Mouse (Mus musculus) lung, embryonic 16.5 days (tissue): Measurements from ENCODE around the gene Prr14l. TPM values are rescaled to one million over a fixed set of nuclear protein-coding genes. Genes with fewer than 3 reads are reported as not detected.
"Not testable (repeated sequence)": the region's sequence is repeated elsewhere in the genome, so short reads cannot be mapped to it uniquely, and the experiment has no call there.

Experiments
- ATAC-seq: fragments of 200-750 bp; cut with Nextera tagmentation; 2 replicates; pipeline ENCODE4 v1.8.0; 2017; ENCODE audit warnings: low read depth, mild to moderate bottlenecking, moderate library complexity
- H3K27ac ChIP-seq: fragments of 300-500 bp; sonication (generic); 2 replicates; pipeline ENCODE4 v1.5.1; 2014; ENCODE audit warnings: mild to moderate bottlenecking, control low read depth, low read length
- H3K27me3 ChIP-seq: fragments of 300-500 bp; sonication (generic); 2 replicates; pipeline ENCODE4 v1.6.1; 2014; ENCODE audit warnings: low read depth, low read length, mixed read lengths; ENCODE audit not compliant: control insufficient read depth, insufficient read depth
- H3K36me3 ChIP-seq: fragments of 300-500 bp; sonication (generic); 2 replicates; pipeline ENCODE4 v1.6.1; 2014; ENCODE audit warnings: low read length; ENCODE audit not compliant: control insufficient read depth, insufficient read depth
- H3K4me1 ChIP-seq: fragments of 300-500 bp; sonication (generic); replicated peaks from 2 replicates; pipeline ENCODE4 v1.6.1; 2014; ENCODE audit warnings: low read length, mixed read lengths; ENCODE audit not compliant: control insufficient read depth, insufficient read depth
- H3K4me2 ChIP-seq: fragments of 300-500 bp; sonication (generic); 2 replicates; pipeline ENCODE4 v1.6.1; 2014; ENCODE audit warnings: low read depth, low read length, control low read depth
- H3K4me3 ChIP-seq: fragments of 300-500 bp; sonication (generic); 2 replicates; pipeline ENCODE4 v1.5.1; 2014; ENCODE audit warnings: mild to moderate bottlenecking, low read length, control low read depth
- H3K9ac ChIP-seq: fragments of 300-500 bp; sonication (generic); 2 replicates; pipeline ENCODE4 v1.6.1; 2014; ENCODE audit warnings: low read length, control low read depth
- H3K9me3 ChIP-seq: fragments of 300-500 bp; sonication (generic); 2 replicates; pipeline ENCODE4 v1.6.1; 2016; ENCODE audit warnings: low read length; ENCODE audit not compliant: control insufficient read depth
- WGBS: fragments of 180-500 bp; shearing (Covaris S2); extraction: QIAGEN DNeasy Blood & Tissue Kit; methylation state at CpG from one replicate; pipeline ENCODE4 v1.1.7; 2014; 5-methylcytosine and 5-hydroxymethylcytosine counted together
- polyA plus RNA-seq: library from polyadenylated mRNA; unstranded; fragments of >200 nt; fragmentation: Nextera tagmentation; extraction: Ambion mirVana; gene quantifications from 2 replicates; pipeline ENCODE4 v1.2.1, GENCODE M21; 2015

Prr14l gene
- polyA plus RNA-seq, 1 experiment from 2014 or later, result 9.7 TPM

GRCm38 (mm10) chr5:32827009-32827408 is 27.0 kb downstream of the Prr14l start, which contains the start of gene Gm20671:
TSS of gene Gm20671 (minus strand) at chr5:32827109.
- 82% methylated on average over 7 of the region's 7 CpGs for WGBS
- H3K9me3 ChIP-seq, result no peaks in the 10 kb centered on the region

GRCm38 (mm10) chr5:32820471-32820870 is 33.6 kb downstream of the Prr14l start:
- no peak for ATAC-seq
- peaks cover 29% of the 10 kb centered on the region for H3K36me3 ChIP-seq
- no peaks in the 10 kb centered on the region for H3K4me1 ChIP-seq
- no peak overlapping the region for H3K9ac ChIP-seq
- no peaks in the 10 kb centered on the region for H3K27me3 ChIP-seq
- no peak overlapping the region for H3K27ac ChIP-seq
- H3K4me3 ChIP-seq, result no peak overlapping the region
- 94% methylated on average over 8 of the region's 8 CpGs for WGBS
- no peak overlapping the region for H3K4me2 ChIP-seq
- no peaks in the 10 kb centered on the region for H3K9me3 ChIP-seq

More at GRCm38 (mm10) chr5:32827009-32827408, 27.0 kb downstream of the Prr14l start, which contains the start of gene Gm20671:
- no peak within 1 kb of the TSS for H3K27ac ChIP-seq
- ATAC-seq, result no peak
- no peak within 1 kb of the TSS for H3K9ac ChIP-seq
- H3K4me2 ChIP-seq, result no peak within 1 kb of the TSS
- no peaks in the 10 kb centered on the region for H3K4me1 ChIP-seq
- H3K36me3 ChIP-seq, result peaks cover 31% of the 10 kb centered on the region
- no peak within 1 kb of the TSS for H3K4me3 ChIP-seq
- no peaks in the 10 kb centered on the region for H3K27me3 ChIP-seq

GRCm38 (mm10) chr5:32815396-32815795 is 38.7 kb downstream of the Prr14l start:
- Histone ChIP-seq H3K36me3 (peaks cover 34% of the 10 kb centered on the region), H3K4me2 (no peak overlapping the region), H3K9ac (no peak overlapping the region), H3K4me3 (no peak overlapping the region), H3K9me3 (no peaks in the 10 kb centered on the region), H3K27me3 (no peaks in the 10 kb centered on the region), H3K27ac (no peak overlapping the region), H3K4me1 (no peaks in the 10 kb centered on the region)
- ATAC-seq, result no peak
- 89% methylated on average over 4 of the region's 4 CpGs for WGBS

GRCm38 (mm10) chr5:32786454-32786853 is 67.6 kb downstream of the Prr14l start:
- not testable (repeated sequence) for ATAC-seq, H3K9me3 ChIP-seq, H3K36me3 ChIP-seq, H3K4me3 ChIP-seq, H3K27ac ChIP-seq, H3K27me3 ChIP-seq, H3K9ac ChIP-seq, H3K4me2 ChIP-seq
- peaks cover 10% of the 10 kb centered on the region for H3K4me1 ChIP-seq
- WGBS, result 87% methylated on average over 1 of the region's 1 CpGs

GRCm38 (mm10) chr5:32785313-32785915 is 68.6 kb downstream of the Prr14l start, which contains the start of gene Pisd:
TSS of gene Pisd (minus strand) at chr5:32785646.
- H3K9me3 ChIP-seq, result no peaks in the 10 kb centered on the region
- peak; percentile 100 for ATAC-seq
- peaks cover 3% of the 10 kb centered on the region; the same call in 1 of the 2 replicates for H3K36me3 ChIP-seq
- H3K4me1 ChIP-seq, result peaks cover 10% of the 10 kb centered on the region
- peak within 1 kb of the TSS; percentile 80 for H3K4me2 ChIP-seq
- H3K9ac ChIP-seq, result peak within 1 kb of the TSS; percentile 71
- 0% methylated on average over 52 of the region's 52 CpGs for WGBS
- peak within 1 kb of the TSS; percentile 68 for H3K4me3 ChIP-seq
- H3K27ac ChIP-seq, result peak within 1 kb of the TSS; percentile 51
- no peaks in the 10 kb centered on the region for H3K27me3 ChIP-seq

GRCm38 (mm10) chr5:32784726-32785125 is 69.3 kb downstream of the Prr14l start:
- H3K27me3 ChIP-seq, result no peaks in the 10 kb centered on the region
- peak overlapping the region; percentile 80 for H3K4me2 ChIP-seq
- H3K4me3 ChIP-seq, result peak overlapping the region; percentile 68
- no peaks in the 10 kb centered on the region for H3K9me3 ChIP-seq
- peaks cover 3% of the 10 kb centered on the region; the same call in 1 of the 2 replicates for H3K36me3 ChIP-seq
- 17% methylated on average over 5 of the region's 5 CpGs for WGBS
- no peak for ATAC-seq
- peaks cover 10% of the 10 kb centered on the region for H3K4me1 ChIP-seq
- H3K27ac ChIP-seq, result no peak overlapping the region
- peak overlapping the region; percentile 71 for H3K9ac ChIP-seq

- H3K9me3 ChIP-seq, result no peaks in the 10 kb centered on the region
- no peak overlapping the region for H3K4me2 ChIP-seq
- no peaks in the 10 kb centered on the region for H3K36me3 ChIP-seq
- WGBS, result 93% methylated on average over 5 of the region's 5 CpGs
- H3K27me3 ChIP-seq, result no peaks in the 10 kb centered on the region
- ATAC-seq, result no peak
- no peak overlapping the region for H3K9ac ChIP-seq
- H3K27ac ChIP-seq, result no peak overlapping the region
- H3K4me3 ChIP-seq, result no peak overlapping the region
- peaks cover 10% of the 10 kb centered on the region for H3K4me1 ChIP-seq
Observed at GRCm38 (mm10) chr5:32781596-32781995, 72.5 kb downstream of the Prr14l start.

GRCm38 (mm10) chr5:32778168-32778567 is 75.9 kb downstream of the Prr14l start:
- Histone ChIP-seq H3K4me3 (no peak overlapping the region), H3K27me3 (no peaks in the 10 kb centered on the region), H3K4me1 (no peaks in the 10 kb centered on the region), H3K36me3 (peaks cover 7% of the 10 kb centered on the region; the same call in 1 of the 2 replicates), H3K27ac (no peak overlapping the region), H3K9ac (no peak overlapping the region), H3K9me3 (no peaks in the 10 kb centered on the region), H3K4me2 (no peak overlapping the region)
- no peak for ATAC-seq
- WGBS, result 75% methylated on average over 3 of the region's 3 CpGs

- Histone ChIP-seq H3K27me3 (no peaks in the 10 kb centered on the region), H3K4me2 (no peak overlapping the region), H3K4me3 (no peak overlapping the region), H3K9me3 (no peaks in the 10 kb centered on the region), H3K4me1 (no peaks in the 10 kb centered on the region), H3K27ac (no peak overlapping the region), H3K36me3 (peaks cover 7% of the 10 kb centered on the region), H3K9ac (no peak overlapping the region)
- no peak for ATAC-seq
- 78% methylated on average over 2 of the region's 2 CpGs for WGBS
Observed at GRCm38 (mm10) chr5:32772361-32772760, 81.7 kb downstream of the Prr14l start.
